15 mouse cellular contexts compared by ENCODE assay signal in the genomic region with DNA sequence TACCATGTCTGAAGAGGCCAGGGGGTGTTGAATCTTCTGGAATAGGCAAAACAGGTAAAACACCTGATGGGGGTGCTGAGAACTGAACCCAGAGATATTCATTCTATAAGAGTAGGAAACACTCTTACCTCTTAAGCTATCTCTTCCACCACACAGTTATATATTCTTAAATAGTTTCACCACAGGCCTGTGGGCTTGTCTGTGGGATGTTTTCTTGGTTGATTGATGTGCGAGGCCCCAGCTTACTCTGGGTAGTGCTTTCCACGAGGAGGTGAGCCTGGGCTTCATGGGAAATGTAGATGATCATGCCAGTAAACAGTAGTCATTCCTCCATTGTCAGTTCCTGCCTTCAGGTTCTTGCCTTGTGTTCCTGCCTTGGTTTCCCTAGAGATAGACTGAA.
"Had no signal": no experiment of that assay in that cellular context is flagged by ENCODE, and none has a peak within 500 bp of the region (broad histone marks: within the 10 kb centered on the region; RNA-seq: fewer than 3 reads in every experiment).

No protein-coding gene starts in this region.

- H3K27ac ChIP-seq: kidney, postnatal 0 days; left cerebral cortex, adult 2 months; liver, embryonic 12.5 days; liver, embryonic 15.5 days; macrophage; midbrain, embryonic 10.5 days; neural tube, embryonic 13.5 days had no signal

- DNase-seq: kidney, adult 2 months; kidney, postnatal 36 days; layer of hippocampus, postnatal 36 days; midbrain, embryonic 14.5 days; thymus, postnatal 36 days had no signal

- H3K4me3 ChIP-seq: left cerebral cortex, adult 2 months; liver, embryonic 12.5 days; liver, embryonic 15.5 days; midbrain, embryonic 10.5 days; neural tube, embryonic 13.5 days had no signal

- H3K4me2 ChIP-seq: liver, embryonic 15.5 days; lung, embryonic 14.5 days; neural tube, embryonic 13.5 days had no signal

- H3K9me3 ChIP-seq: liver, embryonic 12.5 days; liver, embryonic 15.5 days; midbrain, embryonic 10.5 days; neural tube, embryonic 13.5 days had no signal

- H3K4me1 ChIP-seq: midbrain, embryonic 10.5 days had no signal

- H3K9ac ChIP-seq: liver, embryonic 12.5 days; liver, embryonic 15.5 days; lung, embryonic 14.5 days; neural tube, embryonic 13.5 days had no signal

- H3K36me3 ChIP-seq: liver, embryonic 12.5 days; liver, embryonic 15.5 days; midbrain, embryonic 10.5 days; neural tube, embryonic 13.5 days had no signal

- ATAC-seq: liver, embryonic 12.5 days; lung, postnatal 0 days had no signal

- H3K27me3 ChIP-seq: liver, embryonic 12.5 days; liver, embryonic 15.5 days; megakaryocyte, embryonic 14.5 days; neural tube, embryonic 13.5 days had no signal
